Mouse (Mus musculus) cerebellum, adult 2 months (tissue): ENCODE results near the gene Mtmr4.

Experiments used
- CTCF ChIP-seq: fragments of 200-500 bp; IDR thresholded peaks from 2 replicates; pipeline ENCODE4 v1.5.1; 2011; ENCODE audit warnings: low read depth, mild to moderate bottlenecking, control low read depth, low read length, moderate library complexity, borderline replicate concordance; ENCODE audit not compliant: insufficient read depth
- POLR2A ChIP-seq: fragments of 200-500 bp; IDR thresholded peaks from 2 replicates; pipeline ENCODE4 v1.6.1; 2011; ENCODE audit warnings: low read length, control low read depth, borderline replicate concordance; ENCODE audit not compliant: insufficient read depth

- TF ChIP-seq POLR2A (no peak), CTCF (no peak)
Observed at GRCm38 (mm10) chr11:87566501-87566900, 25.5 kb upstream of the Mtmr4 start, which contains the start of gene Gm11492.
